In genomic region chr10:125912207-125912606, GRCm38 (mm10) we compare ENCODE assay signal across 13 mouse cellular contexts. TPM values are rescaled to one million over a fixed set of nuclear protein-coding genes. Genes with fewer than 3 reads are reported as not detected.
DNase-seq lines count a peak whose midpoint lies in the region; ATAC-seq and TF ChIP-seq lines count a peak whose summit lies in the region.
"Had no signal": no experiment of that assay in that cellular context is flagged by ENCODE, and none has a peak within 500 bp of the region (broad histone marks: within the 10 kb centered on the region; RNA-seq: fewer than 3 reads in every experiment).

No protein-coding gene starts in this region.

- H3K36me3 ChIP-seq in embryonic facial prominence, embryonic 14.5 days (ENCODE audit: control insufficient read depth, insufficient read depth, low read length), result no peaks in the 10 kb centered on the region
- no peaks in the 10 kb centered on the region for H3K36me3 ChIP-seq in embryonic facial prominence, embryonic 10.5 days (replicated peaks)
- no peaks in the 10 kb centered on the region for H3K36me3 ChIP-seq in lung, embryonic 14.5 days (ENCODE audit: insufficient read depth)
- H3K36me3 ChIP-seq in hindbrain, embryonic 15.5 days, result no peaks in the 10 kb centered on the region
- H3K36me3 ChIP-seq in neural tube, embryonic 12.5 days, result no peaks in the 10 kb centered on the region

- no peak overlapping the region for H3K4me2 ChIP-seq in embryonic facial prominence, embryonic 14.5 days (ENCODE audit: low read depth, low read length)
- no peak overlapping the region for H3K4me2 ChIP-seq in lung, embryonic 14.5 days
- H3K4me2 ChIP-seq in hindbrain, embryonic 15.5 days, result no peak overlapping the region
- H3K4me2 ChIP-seq in neural tube, embryonic 12.5 days (replicated peaks), result no peak overlapping the region

- no peaks in the 10 kb centered on the region for H3K9me3 ChIP-seq in embryonic facial prominence, embryonic 14.5 days (ENCODE audit: control insufficient read depth, low read length)
- no peaks in the 10 kb centered on the region for H3K9me3 ChIP-seq in embryonic facial prominence, embryonic 10.5 days
- H3K9me3 ChIP-seq in lung, embryonic 14.5 days (ENCODE audit: low read depth, low read length), result no peaks in the 10 kb centered on the region
- no peaks in the 10 kb centered on the region for H3K9me3 ChIP-seq in hindbrain, embryonic 15.5 days
- H3K9me3 ChIP-seq in neural tube, embryonic 12.5 days, result no peaks in the 10 kb centered on the region

- no peaks in the 10 kb centered on the region for H3K27me3 ChIP-seq in embryonic facial prominence, embryonic 14.5 days (replicated peaks; ENCODE audit: control insufficient read depth, insufficient read depth, low read length)
- H3K27me3 ChIP-seq in embryonic facial prominence, embryonic 10.5 days (replicated peaks; ENCODE audit: low read depth, poor library complexity, severe bottlenecking), result no peaks in the 10 kb centered on the region
- H3K27me3 ChIP-seq in lung, embryonic 14.5 days (ENCODE audit: insufficient read depth, low read length), result no peaks in the 10 kb centered on the region
- H3K27me3 ChIP-seq in hindbrain, embryonic 15.5 days, result no peaks in the 10 kb centered on the region
- H3K27me3 ChIP-seq in neural tube, embryonic 12.5 days (replicated peaks), result no peaks in the 10 kb centered on the region

- no peak overlapping the region for H3K27ac ChIP-seq in embryonic facial prominence, embryonic 14.5 days (replicated peaks; ENCODE audit: low read depth, low read length)
- H3K27ac ChIP-seq in embryonic facial prominence, embryonic 10.5 days (replicated peaks), result no peak overlapping the region
- H3K27ac ChIP-seq in lung, embryonic 14.5 days (ENCODE audit: low read depth), result no peak overlapping the region; the same call in 1 of the 2 replicates
- no peak overlapping the region for H3K27ac ChIP-seq in hindbrain, embryonic 15.5 days (replicated peaks)
- no peak overlapping the region for H3K27ac ChIP-seq in neural tube, embryonic 12.5 days

- WGBS in embryonic facial prominence, embryonic 14.5 days, result 55% methylated on average over 7 of the region's 7 CpGs
- 87% methylated on average over 7 of the region's 7 CpGs for WGBS in embryonic facial prominence, embryonic 10.5 days
- 46% methylated on average over 7 of the region's 7 CpGs for WGBS in lung, embryonic 14.5 days
- WGBS in hindbrain, embryonic 15.5 days, result 31% methylated on average over 7 of the region's 7 CpGs
- 22% methylated on average over 7 of the region's 7 CpGs for WGBS in neural tube, embryonic 12.5 days

- H3K4me1 ChIP-seq in embryonic facial prominence, embryonic 14.5 days (ENCODE audit: control insufficient read depth, insufficient read depth, low read length), result no peaks in the 10 kb centered on the region; the same call in 1 of the 2 replicates
- H3K4me1 ChIP-seq in embryonic facial prominence, embryonic 10.5 days, result peaks cover 8% of the 10 kb centered on the region
- no peaks in the 10 kb centered on the region for H3K4me1 ChIP-seq in lung, embryonic 14.5 days (ENCODE audit: insufficient read depth)
- H3K4me1 ChIP-seq in hindbrain, embryonic 15.5 days (replicated peaks), result no peaks in the 10 kb centered on the region
- peaks cover 8% of the 10 kb centered on the region for H3K4me1 ChIP-seq in neural tube, embryonic 12.5 days

- H3K9ac ChIP-seq in embryonic facial prominence, embryonic 14.5 days (ENCODE audit: low read depth, low read length), result no peak overlapping the region
- no peak overlapping the region for H3K9ac ChIP-seq in lung, embryonic 14.5 days
- no peak overlapping the region for H3K9ac ChIP-seq in hindbrain, embryonic 15.5 days
- no peak overlapping the region for H3K9ac ChIP-seq in neural tube, embryonic 12.5 days

- no peak for TF ChIP-seq CTCF in lung, embryonic 14.5 days (IDR thresholded peaks at IDR 0.05; ENCODE audit: low read depth)

- ATAC-seq in embryonic facial prominence, embryonic 14.5 days (ENCODE audit: low read depth), result peak; percentile 70; the same call in 1 of the 2 replicates
- ATAC-seq in lung, embryonic 14.5 days (ENCODE audit: insufficient read depth), result 0 out of 2 replicates have a peak, but pooled peaks have one; percentile 49
- peak; percentile 48; the same call in 1 of the 2 replicates for ATAC-seq in hindbrain, embryonic 15.5 days (ENCODE audit: low FRiP score, low read depth)
- peak; percentile 95 for ATAC-seq in neural tube, embryonic 12.5 days (ENCODE audit: low FRiP score, low read depth)
- ATAC-seq: activated CD4-positive, CD25-positive, alpha-beta regulatory T cell, adult 4 months had no signal

- no peak overlapping the region for H3K4me3 ChIP-seq in embryonic facial prominence, embryonic 14.5 days (ENCODE audit: low read depth, low read length)
- H3K4me3 ChIP-seq in embryonic facial prominence, embryonic 10.5 days, result no peak overlapping the region
- H3K4me3 ChIP-seq in lung, embryonic 14.5 days (ENCODE audit: low read depth, low read length), result no peak overlapping the region
- no peak overlapping the region for H3K4me3 ChIP-seq in hindbrain, embryonic 15.5 days
- H3K4me3 ChIP-seq in neural tube, embryonic 12.5 days, result no peak overlapping the region

- DNase-seq in embryonic facial prominence, embryonic 14.5 days (ENCODE audit: low spot score), result peak; percentile 65
- DNase-seq in embryonic facial prominence, embryonic 10.5 days (ENCODE audit: low spot score), result no peak
- DNase-seq in lung, embryonic 14.5 days, result peak; percentile 51
- no peak for DNase-seq in lung, postnatal 4 days
- DNase-seq in layer of hippocampus, adult 11-12 months (ENCODE audit: low spot score), result no peak
- DNase-seq in lung, postnatal 25 days (ENCODE audit: low spot score), result no peak
- DNase-seq: cerebellum, postnatal 10 days; heart, postnatal 36 days; right cerebral cortex, adult 18-20 months; thymus, adult 2 months had no signal

RNA-seq across cellular contexts. Expression of gene Lrig3, which starts 53.8 kb away (rescaled TPM):
- 23.6 and 29.1 TPM in 2 replicates for polyA plus RNA-seq in embryonic facial prominence, embryonic 14.5 days (2014; fragmentation: Nextera tagmentation; extraction: Ambion mirVana)
- polyA plus RNA-seq in embryonic facial prominence, embryonic 10.5 days (2016; fragmentation: Nextera tagmentation; extraction: Ambion mirVana), result 22.4 and 28.2 TPM in 2 replicates
- polyA plus RNA-seq in lung, embryonic 14.5 days (2014; fragmentation: Nextera tagmentation; extraction: Ambion mirVana), result 12.0 and 12.1 TPM in 2 replicates
- polyA plus RNA-seq in hindbrain, embryonic 15.5 days (2015; fragmentation: Nextera tagmentation; extraction: Ambion mirVana), result 4.1 and 4.4 TPM in 2 replicates
- polyA plus RNA-seq in neural tube, embryonic 12.5 days (2016; fragmentation: Nextera tagmentation; extraction: Ambion mirVana), result 20.2 and 21.1 TPM in 2 replicates
- polyA plus RNA-seq: activated CD4-positive, CD25-positive, alpha-beta regulatory T cell, adult 4 months had no signal

Comparison
In these comparisons a context has a peak if more than half of its experiments do, and no peak if none do; other contexts are left out.
1. DNase-seq: peak in embryonic facial prominence, embryonic 14.5 days (single experiment) and lung, embryonic 14.5 days (single experiment); none in embryonic facial prominence, embryonic 10.5 days (single experiment), lung, postnatal 4 days (0 of 2), layer of hippocampus, adult 11-12 months (single experiment) and lung, postnatal 25 days (single experiment).
2. Peak in every context shown above with its lines, with median percentiles within 50 percentile points of each other: ATAC-seq.